21 mouse cellular contexts compared by ENCODE assay signal in the genomic region with DNA sequence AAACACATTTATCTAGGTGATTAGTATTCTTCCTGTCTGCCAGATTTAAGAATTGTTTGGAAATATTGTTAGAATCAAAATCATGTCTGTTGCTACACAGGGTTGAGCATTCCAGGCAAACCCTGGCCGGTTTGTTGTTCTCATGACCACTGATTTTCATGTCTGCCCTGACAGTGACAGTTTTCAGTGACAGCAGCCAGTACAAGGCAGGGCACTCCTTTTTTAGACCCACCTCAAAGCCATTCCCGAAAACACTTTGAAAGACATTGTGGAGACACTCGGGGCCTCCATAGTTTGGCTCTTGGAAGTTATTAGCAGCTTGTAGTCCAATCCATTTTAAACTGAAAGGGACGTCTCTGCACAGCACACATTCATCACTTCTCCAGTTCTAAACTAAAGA. TPM values are rescaled to one million over a fixed set of nuclear protein-coding genes. Genes with fewer than 3 reads are reported as not detected.
DNase-seq lines count a peak whose midpoint lies in the region; ATAC-seq and TF ChIP-seq lines count a peak whose summit lies in the region.
"Had no signal": no experiment of that assay in that cellular context is flagged by ENCODE, and none has a peak within 500 bp of the region (broad histone marks: within the 10 kb centered on the region; RNA-seq: fewer than 3 reads in every experiment).

No protein-coding gene starts in this region.

- 51% methylated on average over 4 of the region's 4 CpGs for WGBS in liver, embryonic 15.5 days (ENCODE audit: insufficient replicate concordance)
- WGBS in liver, embryonic 12.5 days (ENCODE audit: insufficient replicate concordance): 63% methylated on average over 4 of the region's 4 CpGs
- 21% methylated on average over 4 of the region's 4 CpGs for WGBS in heart, postnatal 0 days

- no peak overlapping the region for H3K4me3 ChIP-seq in liver, embryonic 15.5 days (replicated peaks)
- H3K4me3 ChIP-seq in liver, embryonic 12.5 days: no peak overlapping the region
- no peak overlapping the region for H3K4me3 ChIP-seq in brown adipose tissue, adult 24 weeks (ENCODE audit: insufficient read depth, low read depth, low read length)
- no peak overlapping the region for H3K4me3 ChIP-seq in heart, postnatal 0 days (ENCODE audit: low read depth, low read length)
- H3K4me3 ChIP-seq: embryonic facial prominence, embryonic 10.5 days; forebrain, embryonic 12.5 days; hindbrain, embryonic 10.5 days; liver, embryonic 13.5 days; megakaryocyte, embryonic 14.5 days; midbrain, embryonic 15.5 days; myocyte had no signal

- H3K9ac ChIP-seq in liver, embryonic 15.5 days: no peak overlapping the region
- H3K9ac ChIP-seq in liver, embryonic 12.5 days: no peak overlapping the region
- peak overlapping the region; percentile 8; the same call in 1 of the 2 replicates for H3K9ac ChIP-seq in heart, postnatal 0 days (replicated peaks; ENCODE audit: low read depth, low read length)
- H3K9ac ChIP-seq: forebrain, embryonic 12.5 days; liver, embryonic 13.5 days; midbrain, embryonic 15.5 days had no signal

- no peaks in the 10 kb centered on the region for H3K9me3 ChIP-seq in liver, embryonic 15.5 days (replicated peaks)
- H3K9me3 ChIP-seq in liver, embryonic 12.5 days (replicated peaks): no peaks in the 10 kb centered on the region
- H3K9me3 ChIP-seq in heart, postnatal 0 days (replicated peaks; ENCODE audit: control insufficient read depth, low read length): no peaks in the 10 kb centered on the region
- H3K9me3 ChIP-seq: embryonic facial prominence, embryonic 10.5 days; forebrain, embryonic 12.5 days; hindbrain, embryonic 10.5 days; liver, embryonic 13.5 days; megakaryocyte, embryonic 14.5 days; midbrain, embryonic 15.5 days had no signal

- TF ChIP-seq CTCF in heart, postnatal 0 days (IDR thresholded peaks at IDR 0.05; ENCODE audit: low read depth): no peak

- DNase-seq in heart, adult 18-20 months: peak; percentile 46 to 64
- no peak for DNase-seq in heart, adult 9 months (ENCODE audit: low spot score in 2 of 2)
- peak; percentile 53 for DNase-seq in heart, postnatal 0 days (ENCODE audit: low spot score)
- DNase-seq in embryo, embryonic 9.5 days (ENCODE audit: extremely low spot score): no peak
- DNase-seq: cerebellum, adult 11-12 months; gastrocnemius, postnatal 10 days; kidney, adult 11 months; left cerebral cortex, postnatal 4 days; liver, embryonic 13.5 days; thymus, postnatal 25 days had no signal

- peak overlapping the region; percentile 38; the same call in 1 of the 2 replicates for H3K27ac ChIP-seq in liver, embryonic 15.5 days (replicated peaks)
- H3K27ac ChIP-seq in liver, embryonic 12.5 days: no peak overlapping the region
- peak overlapping the region; percentile 94 for H3K27ac ChIP-seq in brown adipose tissue, adult 24 weeks (replicated peaks; ENCODE audit: low read depth, low read length)
- H3K27ac ChIP-seq in heart, postnatal 0 days (ENCODE audit: low read depth): peak overlapping the region; percentile 69
- H3K27ac ChIP-seq: embryonic facial prominence, embryonic 10.5 days; forebrain, embryonic 12.5 days; hindbrain, embryonic 10.5 days; liver, embryonic 13.5 days; midbrain, embryonic 15.5 days had no signal

- H3K4me1 ChIP-seq in liver, embryonic 15.5 days (replicated peaks): peaks cover 13% of the 10 kb centered on the region
- 0 out of 2 replicates have a peak, but pooled peaks cover 7% of the 10 kb centered on the region for H3K4me1 ChIP-seq in liver, embryonic 12.5 days
- H3K4me1 ChIP-seq in brown adipose tissue, adult 24 weeks (ENCODE audit: control insufficient read depth, insufficient read depth, insufficient read length, low read length): peaks cover 29% of the 10 kb centered on the region
- peaks cover 61% of the 10 kb centered on the region for H3K4me1 ChIP-seq in heart, postnatal 0 days (ENCODE audit: control insufficient read depth, insufficient read depth)
- H3K4me1 ChIP-seq: hindbrain, embryonic 10.5 days; midbrain, embryonic 15.5 days had no signal

- no peak overlapping the region for H3K4me2 ChIP-seq in liver, embryonic 15.5 days
- H3K4me2 ChIP-seq in liver, embryonic 12.5 days: no peak overlapping the region
- peak overlapping the region; percentile 35 for H3K4me2 ChIP-seq in heart, postnatal 0 days (ENCODE audit: low read depth, low read length)
- H3K4me2 ChIP-seq: forebrain, embryonic 12.5 days; liver, embryonic 13.5 days; midbrain, embryonic 15.5 days had no signal

- no peak for ATAC-seq in liver, embryonic 15.5 days (ENCODE audit: insufficient read depth)
- ATAC-seq in liver, embryonic 12.5 days: no peak
- peak; percentile 52; the same call in 1 of the 2 replicates for ATAC-seq in heart, postnatal 0 days (ENCODE audit: insufficient read depth, low read depth)
- ATAC-seq: midbrain, embryonic 15.5 days had no signal

- no peaks in the 10 kb centered on the region for H3K27me3 ChIP-seq in liver, embryonic 15.5 days
- H3K27me3 ChIP-seq in liver, embryonic 12.5 days (replicated peaks): no peaks in the 10 kb centered on the region
- no peaks in the 10 kb centered on the region for H3K27me3 ChIP-seq in heart, postnatal 0 days (ENCODE audit: control insufficient read depth, insufficient read depth, low read length)
- H3K27me3 ChIP-seq: forebrain, embryonic 12.5 days; liver, embryonic 13.5 days; midbrain, embryonic 15.5 days had no signal

- no peak for TF ChIP-seq EP300 in heart, postnatal 0 days (IDR thresholded peaks at IDR 0.05; ENCODE audit: low read depth)

- H3K36me3 ChIP-seq in liver, embryonic 15.5 days (replicated peaks): no peaks in the 10 kb centered on the region
- no peaks in the 10 kb centered on the region for H3K36me3 ChIP-seq in liver, embryonic 12.5 days
- no peaks in the 10 kb centered on the region for H3K36me3 ChIP-seq in heart, postnatal 0 days (replicated peaks; ENCODE audit: control insufficient read depth, insufficient read depth, low read length)
- H3K36me3 ChIP-seq: embryonic facial prominence, embryonic 10.5 days; hindbrain, embryonic 10.5 days; liver, embryonic 13.5 days; midbrain, embryonic 15.5 days had no signal

RNA-seq across cellular contexts. Expression of gene E130114P18Rik, which starts 36.1 kb away (rescaled TPM):
- total RNA-seq in heart, adult 18-20 months (2021): not detected
- 0.10 and 0.12 TPM in 2 replicates for polyA plus RNA-seq in liver, embryonic 15.5 days (2015; fragmentation: Nextera tagmentation; extraction: Ambion mirVana)
- 0.23 TPM in 1 of 2 replicates, not detected in the other for polyA plus RNA-seq in liver, embryonic 12.5 days (2016; fragmentation: Nextera tagmentation; extraction: Ambion mirVana)
- polyA plus RNA-seq in brown adipose tissue, adult 24 weeks (2012; ENCODE audit: insufficient read depth, insufficient read length, missing spikeins): not detected in 2 replicates
- not detected in 2 replicates for total RNA-seq in heart, postnatal 0 days (2014; rRNA removed; ENCODE audit: low replicate concordance)
- 0.45 and 0.52 TPM in 2 replicates for polyA plus RNA-seq in heart, postnatal 0 days (2015; fragmentation: Nextera tagmentation; extraction: Ambion mirVana)
- polyA plus RNA-seq: C2C12; myocyte; small intestine, adult 2 months had no signal

RNA-seq across cellular contexts. Expression of gene Nfia, which starts 41.5 kb away (rescaled TPM):
- 100 to 1,000 TPM; 115 to 127 TPM for total RNA-seq in heart, adult 18-20 months (2021)
- 4.1 TPM in 2 replicates for polyA plus RNA-seq in liver, embryonic 15.5 days (2015; fragmentation: Nextera tagmentation; extraction: Ambion mirVana)
- 3.8 and 4.5 TPM in 2 replicates for polyA plus RNA-seq in liver, embryonic 12.5 days (2016; fragmentation: Nextera tagmentation; extraction: Ambion mirVana)
- 43.3 and 74.8 TPM in 2 replicates for polyA plus RNA-seq in brown adipose tissue, adult 24 weeks (2012; ENCODE audit: insufficient read depth, insufficient read length, missing spikeins)
- total RNA-seq in heart, postnatal 0 days (2014; rRNA removed; ENCODE audit: low replicate concordance): 76.5 and 114 TPM in 2 replicates
- 53.2 and 53.8 TPM in 2 replicates for polyA plus RNA-seq in heart, postnatal 0 days (2015; fragmentation: Nextera tagmentation; extraction: Ambion mirVana)

Comparison
In these comparisons a context has a peak if more than half of its experiments do, and no peak if none do; other contexts are left out.
1. DNase-seq: peak in heart, adult 18-20 months (2 of 2) and heart, postnatal 0 days (single experiment); none in heart, adult 9 months (0 of 2) and embryo, embryonic 9.5 days (single experiment).